Comparison of ENCODE assay signal across 8 mouse cellular contexts in the genomic region with DNA sequence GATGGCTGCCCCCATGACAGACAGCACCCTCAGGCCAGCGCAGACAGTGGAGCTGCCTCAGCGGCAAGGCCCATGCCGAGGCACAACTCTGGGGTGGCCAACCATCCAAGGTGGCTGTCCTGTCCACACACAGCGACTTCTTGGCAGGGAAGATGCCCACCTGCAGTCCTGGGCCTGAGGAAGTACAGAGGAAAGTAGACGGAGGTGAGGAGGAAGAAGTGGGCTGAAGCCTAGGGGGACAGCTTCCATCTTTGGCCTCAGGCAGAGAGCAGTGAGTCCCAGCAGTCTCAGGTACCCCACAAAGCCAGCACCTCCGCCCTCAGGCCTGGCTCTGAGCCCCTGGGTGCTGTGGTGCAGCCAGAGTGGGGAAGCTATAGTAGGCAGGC. TPM values are rescaled to one million over a fixed set of nuclear protein-coding genes. Genes with fewer than 3 reads are reported as not detected.
DNase-seq lines count a peak whose midpoint lies in the region; ATAC-seq and TF ChIP-seq lines count a peak whose summit lies in the region.

No protein-coding gene starts in this region.

- H3K27me3 ChIP-seq in kidney, postnatal 0 days (ENCODE audit: insufficient read depth, low read length): no peaks in the 10 kb centered on the region
- peaks cover 16% of the 10 kb centered on the region for H3K27me3 ChIP-seq in embryonic facial prominence, embryonic 13.5 days
- no peaks in the 10 kb centered on the region for H3K27me3 ChIP-seq in hindbrain, postnatal 0 days (ENCODE audit: insufficient read depth, low read length)
- H3K27me3 ChIP-seq in neural tube, embryonic 13.5 days: no peaks in the 10 kb centered on the region

- no peak overlapping the region for H3K4me3 ChIP-seq in kidney, postnatal 0 days (replicated peaks; ENCODE audit: low read depth, low read length)
- peak overlapping the region; percentile 65 for H3K4me3 ChIP-seq in embryonic facial prominence, embryonic 13.5 days
- H3K4me3 ChIP-seq in hindbrain, postnatal 0 days (ENCODE audit: low read length): peak overlapping the region; percentile 61
- peak overlapping the region; percentile 73 for H3K4me3 ChIP-seq in neural tube, embryonic 13.5 days

- WGBS in kidney, postnatal 0 days: 78% methylated on average over 6 of the region's 6 CpGs
- WGBS in embryonic facial prominence, embryonic 13.5 days: 68% methylated on average over 6 of the region's 6 CpGs
- whole genome bisulfite sequencing in hindbrain, postnatal 0 days: 76% methylated on average over 6 of the region's 6 CpGs
- WGBS in neural tube, embryonic 13.5 days: 78% methylated on average over 6 of the region's 6 CpGs

- no peak for TF ChIP-seq CTCF in kidney, postnatal 0 days (IDR thresholded peaks at IDR 0.05; ENCODE audit: low read depth)
- no peak for TF ChIP-seq CTCF in hindbrain, postnatal 0 days (IDR thresholded peaks at IDR 0.05; ENCODE audit: low read depth)

- H3K27ac ChIP-seq in kidney, postnatal 0 days: no peak overlapping the region
- H3K27ac ChIP-seq in embryonic facial prominence, embryonic 13.5 days: no peak overlapping the region
- peak overlapping the region; percentile 88; the same call in 1 of the 2 replicates for H3K27ac ChIP-seq in hindbrain, postnatal 0 days
- H3K27ac ChIP-seq in neural tube, embryonic 13.5 days (replicated peaks): peak overlapping the region; percentile 93

- 0 out of 2 replicates have a peak overlapping the region, but pooled peaks have one; percentile 88 for H3K4me2 ChIP-seq in kidney, postnatal 0 days (ENCODE audit: low read length)
- H3K4me2 ChIP-seq in embryonic facial prominence, embryonic 13.5 days: peak overlapping the region; percentile 85
- peak overlapping the region; percentile 69 for H3K4me2 ChIP-seq in hindbrain, postnatal 0 days (ENCODE audit: low read depth, low read length)
- peak overlapping the region; percentile 69 for H3K4me2 ChIP-seq in neural tube, embryonic 13.5 days

- ATAC-seq in kidney, postnatal 0 days (replicated peaks; ENCODE audit: low FRiP score, low read depth): no peak
- ATAC-seq in embryonic facial prominence, embryonic 13.5 days (ENCODE audit: insufficient number of reproducible peaks, insufficient read depth, low FRiP score, low TSS enrichment, low read depth): no peak
- ATAC-seq in hindbrain, postnatal 0 days: no peak
- ATAC-seq in neural tube, embryonic 13.5 days (ENCODE audit: low read depth): no peak

- no peaks in the 10 kb centered on the region for H3K9me3 ChIP-seq in kidney, postnatal 0 days (replicated peaks; ENCODE audit: low read length)
- H3K9me3 ChIP-seq in embryonic facial prominence, embryonic 13.5 days: no peaks in the 10 kb centered on the region
- no peaks in the 10 kb centered on the region for H3K9me3 ChIP-seq in hindbrain, postnatal 0 days (ENCODE audit: low read length)
- H3K9me3 ChIP-seq in neural tube, embryonic 13.5 days: no peaks in the 10 kb centered on the region

- H3K4me1 ChIP-seq in kidney, postnatal 0 days (replicated peaks; ENCODE audit: insufficient read depth, low read length): peaks cover 12% of the 10 kb centered on the region; the same call in 1 of the 2 replicates
- peaks cover 45% of the 10 kb centered on the region for H3K4me1 ChIP-seq in embryonic facial prominence, embryonic 13.5 days
- H3K4me1 ChIP-seq in hindbrain, postnatal 0 days (ENCODE audit: insufficient read depth, low read length): peaks cover 41% of the 10 kb centered on the region
- peaks cover 62% of the 10 kb centered on the region for H3K4me1 ChIP-seq in neural tube, embryonic 13.5 days (replicated peaks)

- no peak overlapping the region for H3K9ac ChIP-seq in kidney, postnatal 0 days (ENCODE audit: low read depth, low read length)
- H3K9ac ChIP-seq in embryonic facial prominence, embryonic 13.5 days: 0 out of 2 replicates have a peak overlapping the region, but pooled peaks have one; percentile 89
- H3K9ac ChIP-seq in hindbrain, postnatal 0 days (replicated peaks; ENCODE audit: low read length): peak overlapping the region; percentile 93
- peak overlapping the region; percentile 95 for H3K9ac ChIP-seq in neural tube, embryonic 13.5 days

- DNase-seq in kidney, postnatal 0 days (ENCODE audit: low spot score): no peak
- no peak for DNase-seq in kidney, postnatal 14 days
- no peak for DNase-seq in hindbrain, postnatal 0 days (ENCODE audit: low spot score)
- no peak for DNase-seq in frontal cortex, postnatal 25 days (ENCODE audit: low spot score in 2 of 2)
- no peak for DNase-seq in right cerebral cortex, postnatal 10 days (ENCODE audit: low spot score in 2 of 2)
- no peak for DNase-seq in urinary bladder, adult 2 months (ENCODE audit: low spot score)

- no peaks in the 10 kb centered on the region for H3K36me3 ChIP-seq in kidney, postnatal 0 days (ENCODE audit: insufficient read depth, low read length)
- no peaks in the 10 kb centered on the region for H3K36me3 ChIP-seq in embryonic facial prominence, embryonic 13.5 days
- H3K36me3 ChIP-seq in hindbrain, postnatal 0 days (ENCODE audit: insufficient read depth, low read length): no peaks in the 10 kb centered on the region
- H3K36me3 ChIP-seq in neural tube, embryonic 13.5 days: peaks cover 11% of the 10 kb centered on the region

RNA-seq across cellular contexts. Expression of gene Enho, which starts 1.3 kb away (rescaled TPM):
- 20.2 and 23.9 TPM in 2 replicates for polyA plus RNA-seq in kidney, postnatal 0 days (2015; fragmentation: Nextera tagmentation; extraction: Ambion mirVana)
- 19.4 and 23.2 TPM in 2 replicates for polyA plus RNA-seq in embryonic facial prominence, embryonic 13.5 days (2015; fragmentation: Nextera tagmentation; extraction: Ambion mirVana)
- total RNA-seq in hindbrain, postnatal 0 days (2014; rRNA removed): 179 and 205 TPM in 2 replicates
- 139 and 141 TPM in 2 replicates for polyA plus RNA-seq in hindbrain, postnatal 0 days (2015; fragmentation: Nextera tagmentation; extraction: Ambion mirVana)
- 79.3 and 81.9 TPM in 2 replicates for polyA plus RNA-seq in neural tube, embryonic 13.5 days (2015; fragmentation: Nextera tagmentation; extraction: Ambion mirVana)
- 165 and 187 TPM in 2 replicates for polyA plus RNA-seq in urinary bladder, adult 2 months (2012; rRNA removed)

RNA-seq across cellular contexts. Expression of gene Cntfr, which starts 58.1 kb away (rescaled TPM):
- 8.6 and 8.7 TPM in 2 replicates for polyA plus RNA-seq in kidney, postnatal 0 days (2015; fragmentation: Nextera tagmentation; extraction: Ambion mirVana)
- 11.2 and 16.3 TPM in 2 replicates for polyA plus RNA-seq in embryonic facial prominence, embryonic 13.5 days (2015; fragmentation: Nextera tagmentation; extraction: Ambion mirVana)
- 59.3 and 61.9 TPM in 2 replicates for total RNA-seq in hindbrain, postnatal 0 days (2014; rRNA removed)
- polyA plus RNA-seq in hindbrain, postnatal 0 days (2015; fragmentation: Nextera tagmentation; extraction: Ambion mirVana): 18.5 and 22.1 TPM in 2 replicates
- 28.9 and 29.7 TPM in 2 replicates for polyA plus RNA-seq in neural tube, embryonic 13.5 days (2015; fragmentation: Nextera tagmentation; extraction: Ambion mirVana)
- polyA plus RNA-seq in urinary bladder, adult 2 months (2012; rRNA removed): 28.6 and 49.0 TPM in 2 replicates

Comparison
In these comparisons a context has a peak if more than half of its experiments do, and no peak if none do; other contexts are left out.
1. H3K27ac ChIP-seq: peak in hindbrain, postnatal 0 days (single experiment) and neural tube, embryonic 13.5 days (single experiment); none in kidney, postnatal 0 days (single experiment) and embryonic facial prominence, embryonic 13.5 days (single experiment).
2. Peak in every context shown above with its lines, with median percentiles within 50 percentile points of each other: H3K4me2 ChIP-seq.